Comparison of ENCODE assay signal across 25 mouse cellular contexts in the genomic region with DNA sequence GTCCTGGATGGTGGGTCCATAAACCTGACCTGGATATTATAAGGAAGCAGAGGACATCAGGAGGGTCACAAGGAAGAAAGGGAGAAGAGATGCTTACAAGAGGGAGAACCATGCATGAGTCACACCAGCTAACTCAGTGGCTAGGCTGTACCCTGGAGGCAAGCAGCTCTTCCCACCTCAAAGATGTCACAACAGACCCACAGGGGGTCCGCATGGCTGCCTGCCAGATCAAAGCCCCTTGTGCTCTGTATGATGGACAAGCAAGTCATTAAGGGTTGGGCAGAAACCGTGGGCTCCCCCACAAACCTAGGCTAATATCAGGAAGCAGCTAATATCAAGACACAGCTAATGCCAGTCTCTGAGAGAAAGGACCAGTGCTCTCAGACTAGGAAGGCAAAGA.
"Had no signal": no experiment of that assay in that cellular context is flagged by ENCODE, and none has a peak within 500 bp of the region (broad histone marks: within the 10 kb centered on the region; RNA-seq: fewer than 3 reads in every experiment).

No protein-coding gene starts in this region.

- H3K36me3 ChIP-seq: heart, embryonic 13.5 days; heart, embryonic 15.5 days; hindbrain, embryonic 12.5 days; kidney, embryonic 15.5 days; limb, embryonic 13.5 days; limb, embryonic 15.5 days; liver, embryonic 12.5 days had no signal

- H3K27me3 ChIP-seq: heart, embryonic 13.5 days; heart, embryonic 15.5 days; hindbrain, embryonic 12.5 days; kidney, embryonic 15.5 days; limb, embryonic 13.5 days; limb, embryonic 15.5 days; liver, embryonic 12.5 days had no signal

- H3K4me2 ChIP-seq: heart, embryonic 11.5 days; heart, embryonic 13.5 days; heart, embryonic 15.5 days; hindbrain, embryonic 12.5 days; hindbrain, embryonic 14.5 days; kidney, embryonic 15.5 days; limb, embryonic 13.5 days; limb, embryonic 15.5 days; liver, embryonic 12.5 days had no signal

- H3K27ac ChIP-seq: heart, embryonic 13.5 days; heart, embryonic 15.5 days; hindbrain, embryonic 12.5 days; hindbrain, embryonic 14.5 days; kidney, embryonic 15.5 days; kidney, postnatal 0 days; limb, embryonic 13.5 days; limb, embryonic 15.5 days; liver, embryonic 12.5 days; liver, embryonic 14.5 days had no signal

- H3K4me1 ChIP-seq: heart, embryonic 13.5 days; heart, embryonic 15.5 days; hindbrain, embryonic 12.5 days; kidney, embryonic 15.5 days; limb, embryonic 13.5 days; limb, embryonic 15.5 days; liver, embryonic 12.5 days had no signal

- ATAC-seq: hindbrain, embryonic 16.5 days; intestine, embryonic 16.5 days; liver, embryonic 12.5 days had no signal

- H3K9ac ChIP-seq: heart, embryonic 13.5 days; heart, embryonic 15.5 days; hindbrain, embryonic 12.5 days; hindbrain, embryonic 14.5 days; kidney, embryonic 15.5 days; limb, embryonic 13.5 days; limb, embryonic 15.5 days; liver, embryonic 12.5 days; liver, embryonic 14.5 days had no signal

- DNase-seq: gastrocnemius, postnatal 14 days; gastrocnemius, postnatal 36 days; heart, adult 18-20 months; heart, postnatal 14 days; heart, postnatal 36 days; kidney, adult 11 months; kidney, adult 2 months; kidney, adult 9 months; kidney, postnatal 14 days; kidney, postnatal 36 days; layer of hippocampus, adult 9-11 months; layer of hippocampus, postnatal 36 days had no signal

- H3K9me3 ChIP-seq: heart, embryonic 13.5 days; heart, embryonic 15.5 days; hindbrain, embryonic 12.5 days; kidney, embryonic 15.5 days; limb, embryonic 13.5 days; limb, embryonic 15.5 days; liver, embryonic 12.5 days had no signal

- H3K4me3 ChIP-seq: heart, embryonic 13.5 days; heart, embryonic 15.5 days; hindbrain, embryonic 12.5 days; kidney, embryonic 15.5 days; limb, embryonic 13.5 days; limb, embryonic 15.5 days; liver, embryonic 12.5 days had no signal
